Comparison of ENCODE assay signal across 21 mouse cellular contexts in genomic region chr11:50617015-50617543, GRCm38 (mm10). TPM values are rescaled to one million over a fixed set of nuclear protein-coding genes. Genes with fewer than 3 reads are reported as not detected.
DNase-seq lines count a peak whose midpoint lies in the region; ATAC-seq lines count a peak whose summit lies in the region.
"Had no signal": no experiment of that assay in that cellular context is flagged by ENCODE, and none has a peak within 500 bp of the region (broad histone marks: within the 10 kb centered on the region; RNA-seq: fewer than 3 reads in every experiment).

No protein-coding gene starts in this region.

- 0 out of 2 replicates have a peak, but pooled peaks cover under 1% of the 10 kb centered on the region for H3K4me1 ChIP-seq in heart, embryonic 11.5 days (ENCODE audit: control insufficient read depth, insufficient read depth, low read length)
- H3K4me1 ChIP-seq in heart, embryonic 13.5 days = peaks cover 14% of the 10 kb centered on the region
- H3K4me1 ChIP-seq in brown adipose tissue, adult 24 weeks (ENCODE audit: control insufficient read depth, insufficient read depth, insufficient read length, low read length) = no peaks in the 10 kb centered on the region
- H3K4me1 ChIP-seq: hindbrain, embryonic 12.5 days had no signal

- ATAC-seq in heart, embryonic 11.5 days (replicated peaks; ENCODE audit: insufficient number of reproducible peaks, low FRiP score, low TSS enrichment) = no peak
- no peak for ATAC-seq in heart, embryonic 13.5 days (ENCODE audit: extremely low read depth, insufficient number of reproducible peaks, low FRiP score, low TSS enrichment)
- ATAC-seq: activated CD4-positive, CD25-positive, alpha-beta regulatory T cell, adult 4 months; forebrain, embryonic 13.5 days; forebrain, postnatal 0 days; hindbrain, embryonic 16.5 days; inflammation-experienced regulatory T-cells, adult 6 months; intestine, postnatal 0 days; Patski had no signal

- DNase-seq in heart, adult 18-20 months = peak; percentile 50 to 69
- DNase-seq in heart, postnatal 25 days (ENCODE audit: low spot score) = no peak
- DNase-seq in left cerebral cortex, postnatal 10 days (ENCODE audit: extremely low spot score in 1 of 2, low spot score in 2 of 2) = no peak
- no peak for DNase-seq in thymus, postnatal 4 days
- DNase-seq: adrenal gland, postnatal 14 days; cerebellum, adult 2 months; cerebellum, postnatal 10 days; forebrain, postnatal 0 days; gastrocnemius, postnatal 14 days had no signal

- no peak overlapping the region for H3K9ac ChIP-seq in heart, embryonic 11.5 days (ENCODE audit: low read depth, low read length)
- no peak overlapping the region for H3K9ac ChIP-seq in heart, embryonic 13.5 days
- H3K9ac ChIP-seq: forebrain, embryonic 13.5 days; forebrain, postnatal 0 days; hindbrain, embryonic 12.5 days had no signal

- H3K4me2 ChIP-seq in heart, embryonic 11.5 days = no peak overlapping the region
- no peak overlapping the region for H3K4me2 ChIP-seq in heart, embryonic 13.5 days
- H3K4me2 ChIP-seq: forebrain, embryonic 13.5 days; hindbrain, embryonic 12.5 days had no signal

- H3K27me3 ChIP-seq in heart, embryonic 11.5 days (ENCODE audit: control insufficient read depth, insufficient read depth, low read length) = no peaks in the 10 kb centered on the region
- peaks cover 2% of the 10 kb centered on the region; the same call in 1 of the 2 replicates for H3K27me3 ChIP-seq in heart, embryonic 13.5 days (replicated peaks)
- H3K27me3 ChIP-seq: forebrain, embryonic 13.5 days; hindbrain, embryonic 12.5 days; Patski had no signal

- H3K9me3 ChIP-seq in heart, embryonic 11.5 days (replicated peaks; ENCODE audit: control insufficient read depth, low read length) = no peaks in the 10 kb centered on the region
- no peaks in the 10 kb centered on the region for H3K9me3 ChIP-seq in heart, embryonic 13.5 days
- H3K9me3 ChIP-seq: embryonic facial prominence, embryonic 10.5 days; forebrain, embryonic 13.5 days; hindbrain, embryonic 12.5 days had no signal

- no peaks in the 10 kb centered on the region for H3K36me3 ChIP-seq in heart, embryonic 11.5 days (ENCODE audit: control insufficient read depth, insufficient read depth, low read length)
- H3K36me3 ChIP-seq in heart, embryonic 13.5 days = no peaks in the 10 kb centered on the region
- H3K36me3 ChIP-seq: embryonic facial prominence, embryonic 10.5 days; hindbrain, embryonic 12.5 days had no signal

- intact Hi-C loops in heart, postnatal 25 days (cut with DNase I) = loop anchor here (2.0 kb wide), 1 partner anchor 14 kb away; the partner anchor contains the start of gene Adamts2
- intact Hi-C loops in left cerebral cortex, postnatal 10 days (cut with DNase I) = no loop called here

- WGBS in heart, embryonic 11.5 days (ENCODE audit: insufficient replicate concordance) = 71% methylated on average over 11 of the region's 11 CpGs
- 63% methylated on average over 11 of the region's 11 CpGs for WGBS in heart, embryonic 13.5 days

- H3K4me3 ChIP-seq in heart, embryonic 11.5 days (ENCODE audit: low read depth, low read length) = no peak overlapping the region
- H3K4me3 ChIP-seq in heart, embryonic 13.5 days = no peak overlapping the region
- peak overlapping the region; percentile 43 for H3K4me3 ChIP-seq in brown adipose tissue, adult 24 weeks (ENCODE audit: insufficient read depth, low read depth, low read length)
- H3K4me3 ChIP-seq: embryonic facial prominence, embryonic 10.5 days; forebrain, embryonic 13.5 days; hindbrain, embryonic 12.5 days had no signal

- no peak overlapping the region for H3K27ac ChIP-seq in heart, embryonic 11.5 days (ENCODE audit: low read depth, low read length)
- H3K27ac ChIP-seq in heart, embryonic 13.5 days (replicated peaks) = peak overlapping the region; percentile 17; the same call in 1 of the 2 replicates
- peak overlapping the region; percentile 87 for H3K27ac ChIP-seq in brown adipose tissue, adult 24 weeks (replicated peaks; ENCODE audit: low read depth, low read length)
- H3K27ac ChIP-seq: embryonic facial prominence, embryonic 10.5 days; forebrain, embryonic 13.5 days; hindbrain, embryonic 12.5 days had no signal

RNA-seq across cellular contexts. Expression of gene Adamts2, which starts 15.2 kb away (rescaled TPM):
- total RNA-seq in heart, adult 18-20 months (2021) = 1 to 10 TPM; 7.3 to 8.2 TPM
- 2.5 and 2.9 TPM in 2 replicates for polyA plus RNA-seq in heart, embryonic 11.5 days (2014; fragmentation: Nextera tagmentation; extraction: Ambion mirVana)
- 6.7 and 7.0 TPM in 2 replicates for polyA plus RNA-seq in heart, embryonic 13.5 days (2015; fragmentation: Nextera tagmentation; extraction: Ambion mirVana)
- 10 to 100 TPM; 19.1 to 20.0 TPM for total RNA-seq in heart, postnatal 25 days (2021)
- polyA plus RNA-seq in brown adipose tissue, adult 24 weeks (2012; ENCODE audit: insufficient read depth, insufficient read length, missing spikeins) = 5.2 and 6.1 TPM in 2 replicates
- 10 to 100 TPM; 11.1 to 14.3 TPM for total RNA-seq in left cerebral cortex, postnatal 10 days (2021)
- total RNA-seq: CH12.LX had no signal
- polyA plus RNA-seq: activated CD4-positive, CD25-positive, alpha-beta regulatory T cell, adult 4 months; inflammation-experienced regulatory T-cells, adult 6 months had no signal

Comparison
In these comparisons a context has a peak if more than half of its experiments do, and no peak if none do; other contexts are left out.
1. DNase-seq: peak in heart, adult 18-20 months (2 of 2); none in heart, postnatal 25 days (single experiment), left cerebral cortex, postnatal 10 days (0 of 2) and thymus, postnatal 4 days (single experiment).